Mouse (Mus musculus) lung, postnatal 0 days (tissue): ENCODE measurements around the gene Eif4e.

Experiments
- CTCF ChIP-seq: IDR thresholded peaks from 2 replicates; pipeline ENCODE4 v1.5.1; 2016; ENCODE audit warnings: antibody characterized with exemption, mild to moderate bottlenecking
- EP300 ChIP-seq: IDR thresholded peaks from 2 replicates; pipeline ENCODE4 v1.6.1; 2016; ENCODE audit warnings: antibody characterized with exemption, mild to moderate bottlenecking, control low read depth

- TF ChIP-seq CTCF (no peak), EP300 (no peak)
These were observed 67.9 kb downstream of the Eif4e start for GRCm38 (mm10) chr3:138593911-138594310.
